Mouse (Mus musculus) E14TG2a.4 (cell line): Measurements from ENCODE around the gene Pdap1.
"Not testable (repeated sequence)": the region's sequence is repeated elsewhere in the genome, so short reads cannot be mapped to it uniquely, and the experiment has no call there.

Experiments used
- CTCF ChIP-seq: conservative IDR thresholded peaks from 2 replicates; pipeline ENCODE4 v1.5.1; 2014; ENCODE audit warnings: low read length
- POU5F1 ChIP-seq: IDR thresholded peaks from 2 replicates; pipeline ENCODE4 v1.6.1; 2014; ENCODE audit warnings: low read length, borderline replicate concordance

GRCm38 (mm10) chr5:145129773-145130172 is 10.3 kb downstream of the Pdap1 start:
- not testable (repeated sequence) for TF ChIP-seq CTCF, POU5F1
